Mouse (Mus musculus) T-helper 17 cell (primary cell): Measurements from ENCODE around the gene Mapkapk3.

Experiments used
- in situ Hi-C, 2 experiments: fragments of 300-600 bp; cut with MboI, MseI; formaldehyde crosslinking; loops; 1 replicate in 1 of 2; 2 replicates in 1 of 2; pipeline ENCODE4 v1.15.1; 2025; ENCODE audit warnings: high pct_unique_total_duplicates in 2 of 2

Gene Mapkapk3

DNA sequence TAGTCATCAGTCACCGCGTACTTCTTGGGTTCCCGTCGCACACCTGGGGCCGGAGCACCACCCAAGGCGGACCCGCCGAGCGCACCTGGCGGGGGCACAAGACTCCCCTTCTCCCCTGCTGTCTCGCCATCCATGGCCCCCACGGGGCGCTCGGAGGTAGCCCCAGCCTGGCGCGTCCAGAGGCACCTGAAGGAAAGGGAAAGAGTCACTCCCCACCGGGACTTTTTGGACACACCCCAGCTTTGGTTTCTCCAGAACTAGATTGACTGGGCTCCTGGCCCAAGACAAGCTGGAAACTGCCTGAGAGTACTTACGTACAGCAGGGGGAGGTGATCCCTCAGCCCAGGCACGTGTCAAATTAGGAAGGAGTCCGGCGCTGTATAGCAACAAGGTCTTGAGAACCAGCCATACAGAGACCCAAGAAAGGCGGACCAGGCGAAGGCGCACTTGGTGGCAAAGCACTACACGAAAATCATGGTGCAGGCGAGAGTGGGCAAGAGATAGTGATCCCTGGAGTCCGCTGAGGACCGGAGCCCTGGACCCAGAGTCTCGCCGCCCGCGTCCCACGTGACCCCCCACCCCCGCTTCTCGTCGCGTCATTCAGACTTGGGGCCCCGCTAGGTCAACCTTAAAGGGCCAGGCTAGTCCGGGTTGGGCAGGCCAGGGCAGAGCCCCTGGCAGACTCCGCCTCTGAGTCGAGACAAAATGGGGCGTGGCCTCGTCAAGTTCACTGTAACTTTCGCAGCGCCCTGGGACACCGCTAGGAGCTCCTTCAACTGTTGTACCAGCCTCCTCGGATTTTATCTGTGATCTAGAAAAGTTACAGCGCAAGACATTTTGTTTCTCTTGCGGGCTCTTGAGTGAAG lies at the start of gene Mapkapk3:
TSS of gene Mapkapk3 (minus strand) at position 667 of the 866 bp plus-strand sequence.
- in situ Hi-C loops, result loop anchor here (5.0 to 10.0 kb wide), 4 partner anchors 42 to 397 kb away; partner anchors contain the start of gene Manf (in 1 of the 2)

DNA sequence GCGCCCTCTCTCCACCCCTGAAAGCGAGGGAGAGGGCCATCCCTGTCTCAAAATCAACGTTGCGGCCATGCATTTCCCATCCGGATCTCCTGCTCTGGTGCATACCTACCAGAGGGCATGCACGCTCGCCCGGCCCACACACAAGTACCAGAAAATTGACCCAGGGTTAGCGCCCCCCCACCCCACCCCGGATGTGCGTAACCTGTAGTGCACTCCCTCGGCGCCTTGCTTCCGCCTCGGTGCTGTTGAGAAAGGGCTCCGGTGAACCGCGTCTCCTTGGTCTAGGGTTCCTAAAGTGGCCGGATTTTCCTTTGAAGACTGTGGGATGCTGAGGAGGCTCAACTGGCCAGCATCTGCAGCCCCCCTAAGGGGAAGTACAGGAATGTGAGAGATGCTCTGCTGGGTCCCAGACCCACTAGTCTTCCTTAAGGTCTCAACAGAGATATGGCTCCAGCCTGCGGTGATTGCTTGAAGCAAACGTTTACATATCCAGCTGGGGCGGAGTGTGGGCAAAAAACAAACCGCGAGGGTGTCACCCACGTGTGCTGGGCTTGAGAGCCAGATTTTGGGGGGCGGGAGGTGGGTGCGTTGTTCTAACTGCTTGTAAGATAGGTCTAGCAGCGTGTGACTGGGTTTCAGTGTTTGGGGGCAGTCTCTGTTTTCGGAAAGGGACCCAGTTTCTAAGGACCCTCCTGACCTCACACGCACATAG lies 48.7 kb upstream of the Mapkapk3 start, which contains the start of gene Hemk1:
TSS of gene Hemk1 (minus strand) at position 179 of the 712 bp plus-strand sequence.
- in situ Hi-C loops, result no loop called here

DNA sequence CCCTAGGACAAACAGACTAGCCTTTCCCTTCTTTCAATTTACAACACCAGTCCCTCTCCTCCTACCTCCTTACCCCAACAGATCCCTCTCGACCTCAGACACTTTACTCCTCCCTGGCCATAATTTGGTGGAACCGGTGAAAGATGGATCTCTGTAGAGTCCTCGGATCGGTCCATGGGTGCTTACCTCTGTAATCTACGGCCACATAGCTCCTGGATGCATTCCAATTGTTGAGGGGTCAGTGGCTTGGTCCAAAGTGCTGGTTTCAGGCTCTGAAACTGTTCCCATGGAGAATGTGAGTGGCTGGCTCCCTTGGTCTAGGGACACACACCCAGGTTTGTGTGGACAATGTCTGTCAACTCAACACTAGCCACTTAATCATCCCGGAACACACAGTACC lies 46.7 kb upstream of the Mapkapk3 start:
- in situ Hi-C loops, result no loop called here

DNA sequence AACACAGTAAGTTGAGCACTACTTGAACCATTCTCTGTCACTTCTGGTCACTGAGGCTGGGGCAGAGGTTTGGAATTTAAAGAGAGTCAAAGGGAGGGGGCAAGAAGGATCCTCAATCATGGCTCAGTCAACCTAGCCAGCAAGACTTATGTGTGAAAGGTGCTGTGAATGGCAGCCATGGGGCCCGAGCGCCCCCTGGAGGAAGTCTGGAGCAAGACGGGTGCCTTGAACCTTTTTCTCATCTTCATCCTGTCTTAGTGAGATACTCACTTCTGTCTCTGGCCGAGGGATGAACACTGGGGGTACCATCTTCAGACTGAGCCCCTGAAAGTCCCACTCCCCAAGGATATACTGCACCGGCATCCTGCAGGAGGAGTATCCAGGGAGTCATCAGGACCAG lies 46.2 kb upstream of the Mapkapk3 start:
- in situ Hi-C loops, result no loop called here

DNA sequence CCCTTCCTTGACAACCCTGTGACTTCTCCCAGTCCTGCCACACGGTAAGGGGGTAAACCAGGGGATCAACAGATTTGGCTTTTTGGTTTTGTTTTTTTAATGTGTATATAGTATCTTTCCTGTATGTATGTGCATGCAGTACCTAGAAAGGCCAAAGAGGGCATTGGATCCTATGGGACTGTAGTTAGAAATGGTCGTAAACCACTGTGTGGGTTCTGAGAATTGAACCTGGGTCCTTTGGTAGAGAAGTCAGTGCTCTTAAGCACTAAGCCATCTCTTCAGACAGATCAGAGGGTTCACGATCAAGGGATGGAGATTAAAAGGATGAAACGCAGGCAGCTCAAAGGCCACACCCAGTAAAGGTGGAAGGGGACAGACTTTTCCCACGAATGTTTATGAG lies 45.4 kb upstream of the Mapkapk3 start:
- in situ Hi-C loops, result no loop called here

DNA sequence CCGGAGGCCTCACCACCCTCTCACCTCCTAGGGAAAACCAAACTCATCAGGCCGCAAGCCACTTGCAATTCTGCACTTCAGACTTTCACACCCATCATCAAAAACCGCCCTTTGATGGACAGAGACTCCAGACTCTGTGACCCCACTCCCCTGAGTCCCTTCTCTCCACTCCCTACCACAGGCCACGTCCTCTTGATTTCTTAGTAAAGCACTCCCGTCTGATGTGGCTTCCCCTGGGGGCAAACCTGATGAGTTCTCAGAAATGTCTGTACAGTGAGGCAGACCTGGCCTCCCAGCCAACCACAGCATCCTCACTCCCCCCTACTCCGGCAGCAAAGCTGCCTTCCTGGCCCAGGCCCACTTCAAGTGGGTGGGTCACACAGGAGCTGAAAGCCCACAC lies 44.7 kb upstream of the Mapkapk3 start:
- in situ Hi-C loops, result loop anchor here (5.0 kb wide), 1 partner anchor 37 kb away; the partner anchor contains the start of gene Cish (in 2 of the 2)

DNA sequence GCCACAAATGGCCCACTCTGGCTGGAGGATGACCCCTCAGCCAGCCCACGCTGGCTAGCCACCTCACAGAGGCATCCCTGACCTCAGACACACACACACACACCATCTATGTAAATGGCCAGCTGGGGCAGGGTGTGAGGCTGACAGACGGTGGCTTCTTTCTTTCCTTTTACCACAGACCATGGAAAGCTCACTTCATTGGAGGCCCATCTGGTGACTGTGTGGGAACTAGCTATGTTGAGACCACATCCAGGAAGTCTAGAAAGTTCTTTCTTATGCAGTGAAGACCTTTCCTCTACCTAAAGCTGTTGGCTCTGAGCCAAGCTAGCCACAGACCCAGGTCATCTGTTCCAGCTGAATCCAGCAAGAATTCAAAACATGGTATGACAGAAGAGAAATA lies 44.0 kb upstream of the Mapkapk3 start:
- in situ Hi-C loops, result loop anchor here (5.0 kb wide), 1 partner anchor 36 kb away; the partner anchor contains the start of gene Cish (in 2 of the 2)

DNA sequence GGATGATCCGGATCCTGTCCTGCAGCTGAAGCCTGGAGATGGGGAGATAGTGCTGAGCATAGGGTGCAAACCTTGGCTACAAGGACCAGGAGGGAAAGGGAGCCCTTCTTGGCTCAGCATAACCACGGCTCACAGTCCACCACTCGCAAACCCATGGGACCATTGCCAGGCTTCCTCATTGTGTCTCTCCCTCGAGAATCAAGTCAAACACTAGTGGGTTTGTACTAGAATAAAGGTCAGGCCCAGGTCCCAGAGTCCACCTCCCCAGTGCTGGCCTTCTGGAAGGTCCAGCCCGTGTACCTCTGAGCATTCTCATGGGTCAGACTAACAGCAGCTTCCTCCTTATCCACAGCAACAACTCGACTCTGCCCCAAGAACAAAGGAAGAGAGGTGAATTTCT lies 41.1 kb upstream of the Mapkapk3 start:
- in situ Hi-C loops, result loop anchor here (5.0 kb wide), 1 partner anchor 33 kb away; the partner anchor contains the start of gene Cish (in 2 of the 2)

DNA sequence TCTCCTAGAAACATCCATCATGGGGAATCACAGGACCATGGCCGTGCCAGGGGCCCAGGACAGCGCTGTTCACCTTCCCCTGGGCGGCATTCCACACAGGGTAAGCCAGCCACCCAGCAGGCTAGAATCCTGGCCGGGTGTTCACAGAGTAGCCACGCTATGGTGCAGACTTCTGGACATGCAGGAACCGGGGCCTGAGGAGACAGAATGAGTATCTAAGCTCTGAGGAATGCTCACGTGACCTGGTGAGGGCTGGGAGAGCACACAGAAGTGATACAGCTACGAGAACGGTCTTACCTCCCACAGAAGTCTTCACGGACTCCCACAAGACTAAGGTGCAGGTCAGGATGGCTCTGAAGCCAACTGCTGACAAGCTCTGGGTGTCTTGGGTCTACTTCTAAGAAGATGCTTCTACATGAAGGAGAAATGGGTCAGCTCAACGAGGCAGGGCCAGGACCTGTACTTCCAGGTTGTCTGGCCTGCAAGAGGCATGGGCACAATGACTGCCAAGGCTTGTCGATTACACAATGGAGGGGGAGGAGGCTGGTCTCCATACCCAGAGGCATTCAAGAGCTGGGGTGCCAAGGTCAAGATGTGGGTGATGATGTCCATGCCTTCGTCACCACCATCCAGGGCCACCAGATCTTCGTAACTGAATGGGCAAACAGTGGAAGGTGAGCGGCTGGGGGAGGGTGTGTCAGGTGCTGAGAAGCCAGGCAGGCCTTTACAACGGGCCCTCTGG lies 38.4 kb upstream of the Mapkapk3 start:
- in situ Hi-C loops, result no loop called here

DNA sequence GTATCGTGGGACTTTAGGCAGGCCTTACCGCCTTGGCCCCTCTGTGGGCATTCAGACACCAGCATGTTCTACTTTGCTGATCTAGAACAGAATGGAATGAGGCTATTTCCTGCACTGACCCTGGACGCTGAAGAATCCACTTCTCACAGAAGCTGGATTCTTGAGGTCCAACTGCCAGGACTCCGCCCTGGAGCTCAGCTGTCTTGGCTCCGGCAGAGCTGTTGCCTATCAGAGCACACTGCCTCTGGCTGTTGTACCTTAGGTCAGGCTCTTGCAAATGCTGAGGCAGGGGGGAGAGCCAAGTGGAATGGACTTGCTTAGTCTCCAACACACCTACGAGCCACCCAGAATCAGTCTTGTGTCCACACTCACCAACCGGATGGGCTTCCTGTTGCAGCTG lies 36.2 kb upstream of the Mapkapk3 start:
- in situ Hi-C loops, result no loop called here

DNA sequence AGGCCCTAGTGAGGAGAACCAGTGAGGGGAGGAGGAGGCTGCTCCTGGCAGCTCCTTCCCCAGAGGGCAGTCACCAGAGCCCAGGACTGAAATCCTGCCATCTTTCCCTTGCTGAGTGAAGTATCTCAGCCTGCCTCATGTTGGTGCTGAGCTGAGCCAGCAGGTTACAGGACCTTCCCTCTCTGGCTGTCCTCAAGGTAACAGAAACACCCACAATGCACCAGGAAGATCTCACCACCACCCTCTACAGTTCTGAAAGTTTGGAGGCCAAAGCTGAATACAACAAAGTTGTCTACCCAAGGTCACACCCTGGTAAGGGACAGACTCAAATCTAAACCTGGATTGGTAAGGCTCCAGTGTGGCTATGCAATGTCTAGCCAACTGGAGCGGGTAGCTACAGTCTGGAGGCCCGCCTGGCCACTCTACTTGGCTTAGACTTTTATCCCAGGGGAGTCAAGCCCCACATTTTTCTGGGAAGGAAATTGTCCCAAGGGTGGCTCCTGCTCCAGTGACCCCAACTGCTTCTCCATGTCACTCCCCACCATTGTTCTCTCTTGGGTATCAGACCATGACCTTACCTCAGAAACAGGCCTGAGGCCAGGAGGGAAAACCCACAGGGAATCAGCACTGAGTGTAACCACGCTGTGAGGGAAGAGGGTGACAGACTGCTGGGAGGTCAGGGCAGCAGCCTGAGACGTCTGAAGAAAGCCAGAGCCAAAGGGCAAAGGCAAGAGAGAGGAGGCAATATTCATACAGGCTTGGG lies 35.3 kb upstream of the Mapkapk3 start:
- in situ Hi-C loops, result no loop called here

DNA sequence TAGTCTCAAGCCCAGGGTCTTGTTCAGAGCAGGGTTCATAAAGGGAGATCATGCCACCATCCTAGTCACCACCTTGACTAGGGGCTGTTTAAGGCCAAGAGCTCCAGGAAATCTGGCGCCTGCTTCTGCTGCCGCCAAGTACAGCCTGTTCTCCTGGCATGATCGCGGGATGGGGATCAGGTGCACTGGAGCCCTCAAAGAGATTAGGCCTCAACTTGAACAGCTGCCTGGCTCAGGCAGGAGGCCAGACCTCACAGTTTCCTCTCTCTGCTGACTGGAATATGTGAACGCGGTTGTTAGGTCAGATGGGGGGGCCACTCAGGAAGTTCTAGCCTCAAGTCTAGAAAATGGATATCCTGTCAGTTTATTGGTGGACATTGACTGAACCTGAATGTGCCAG lies 33.9 kb upstream of the Mapkapk3 start:
- in situ Hi-C loops, result no loop called here

DNA sequence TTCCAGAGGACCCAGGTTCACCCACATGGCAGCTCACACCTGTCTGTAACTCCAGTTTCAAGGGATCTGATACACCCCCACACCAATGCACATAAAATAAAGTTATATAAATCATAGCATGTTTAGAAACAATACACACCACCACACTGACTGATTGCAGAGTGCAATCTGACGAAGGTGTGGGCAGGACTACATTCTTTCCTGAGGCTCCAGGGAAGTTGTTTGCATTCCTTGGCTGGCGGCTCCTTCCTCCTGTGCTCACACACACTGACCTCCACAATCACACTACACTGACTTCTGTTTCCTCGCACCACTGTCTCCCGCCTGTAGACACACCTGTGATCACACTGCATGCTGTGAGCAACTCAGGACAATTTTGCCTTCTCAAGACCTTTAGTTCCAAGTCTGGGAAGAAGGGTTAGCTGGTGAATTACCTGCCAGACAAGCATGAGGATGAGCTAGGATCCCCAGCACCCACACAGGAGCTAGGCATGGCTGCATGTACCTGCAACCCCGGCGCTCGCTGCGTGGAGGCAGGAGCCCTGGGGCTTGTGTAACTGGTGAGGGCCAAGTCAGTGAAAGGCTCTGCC lies 32.9 kb upstream of the Mapkapk3 start:
- in situ Hi-C loops, result no loop called here

DNA sequence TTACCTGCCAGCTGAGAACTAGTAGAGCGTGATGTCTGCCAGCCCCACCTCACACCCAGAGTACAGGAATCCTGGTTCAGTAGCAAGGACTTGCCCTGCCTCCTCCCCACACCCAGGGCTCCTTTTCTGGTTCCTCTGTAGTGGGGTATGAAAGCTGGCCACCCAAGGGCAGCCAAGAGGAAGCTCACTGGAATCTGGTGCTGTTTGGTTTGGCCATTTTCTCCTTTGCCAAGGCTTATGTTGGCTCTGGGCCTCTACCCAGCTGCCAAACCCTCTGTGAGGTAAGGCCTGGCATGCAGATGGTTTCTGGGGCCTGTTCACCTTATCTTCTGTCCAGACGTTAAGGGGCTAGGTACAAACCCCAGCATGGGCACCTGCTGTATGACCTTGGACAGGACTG lies 26.1 kb upstream of the Mapkapk3 start:
- in situ Hi-C loops, result no loop called here

DNA sequence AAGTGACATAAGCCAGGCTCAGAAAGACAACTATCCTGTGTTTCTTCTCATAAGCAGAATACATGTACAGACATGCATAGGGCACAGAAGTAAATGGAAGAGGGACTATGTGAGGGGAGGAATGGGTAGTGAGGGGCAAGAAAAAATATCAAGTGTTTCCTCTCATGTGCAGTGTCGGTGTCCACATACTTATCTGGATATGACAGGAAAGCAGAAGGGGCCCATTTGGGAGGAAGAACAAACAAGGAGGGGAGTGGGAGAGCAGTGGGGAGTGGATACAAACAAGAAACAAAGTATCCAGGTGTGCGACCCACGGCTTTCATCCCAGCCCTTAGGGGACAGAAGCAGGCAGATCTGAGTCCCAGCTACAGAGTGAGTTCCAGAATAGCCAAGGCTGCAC lies 24.2 kb upstream of the Mapkapk3 start:
- in situ Hi-C loops, result no loop called here

DNA sequence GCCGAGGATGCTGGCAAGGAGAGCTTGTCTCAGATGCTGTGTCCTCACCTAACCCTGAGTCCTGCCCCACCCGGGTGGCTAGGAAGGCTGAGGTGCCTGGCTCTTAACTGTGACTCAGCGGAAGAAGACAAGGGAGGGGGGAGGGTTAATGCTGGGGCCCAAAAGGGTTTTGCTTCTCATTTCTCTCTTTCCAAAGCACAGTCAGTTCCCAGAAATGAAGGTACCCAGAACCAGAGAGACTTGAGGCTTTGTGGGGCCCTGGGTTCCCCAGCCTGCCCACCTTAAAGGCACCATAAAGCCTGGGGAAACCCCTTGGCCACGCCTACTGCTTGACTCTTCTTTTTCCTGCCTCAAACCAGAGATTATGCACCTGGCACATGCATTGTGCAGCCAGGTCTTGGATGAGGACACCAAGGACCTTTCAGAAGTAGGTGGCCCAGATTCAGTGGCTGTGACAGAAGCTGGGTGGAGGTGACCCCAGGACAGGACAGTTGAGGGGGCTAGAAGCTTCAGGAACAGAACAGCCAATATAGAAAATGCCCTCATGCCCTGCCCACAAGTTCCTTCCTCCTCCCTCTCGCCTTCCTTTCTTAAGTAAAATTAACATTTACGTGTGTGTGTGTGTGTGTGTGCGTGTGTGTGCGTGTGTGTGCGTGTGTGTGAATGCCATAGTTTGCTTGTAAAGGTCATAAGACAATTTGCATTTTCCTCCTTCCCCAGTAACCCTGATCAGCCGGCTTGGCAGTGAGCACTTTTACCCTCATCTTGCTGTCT lies 23.3 kb upstream of the Mapkapk3 start:
- in situ Hi-C loops, result no loop called here

DNA sequence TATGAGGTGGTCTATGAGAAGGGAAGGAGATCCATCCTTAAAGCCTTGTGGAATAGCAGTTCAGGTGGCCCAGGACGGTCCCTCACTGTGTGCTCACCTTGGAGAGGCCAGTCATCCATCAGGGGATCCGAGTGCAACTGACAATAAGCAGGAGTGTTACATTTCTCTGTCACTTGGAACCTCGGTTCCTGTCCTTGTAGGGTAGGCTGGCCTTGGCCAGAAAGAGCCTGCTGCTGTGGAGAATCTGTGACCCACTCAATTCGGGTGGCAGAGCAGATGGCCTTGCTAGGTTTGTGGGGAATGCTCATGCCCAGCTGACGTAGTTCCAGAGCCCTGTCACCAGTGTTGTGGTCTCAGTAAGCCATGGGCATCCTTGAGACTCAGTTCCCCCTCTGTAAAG lies 19.9 kb upstream of the Mapkapk3 start:
- in situ Hi-C loops, result loop anchor here in 1 of 2 experiments (10.0 kb wide), 1 partner anchor 1745 kb away; the partner anchor contains the start of gene Trex1

DNA sequence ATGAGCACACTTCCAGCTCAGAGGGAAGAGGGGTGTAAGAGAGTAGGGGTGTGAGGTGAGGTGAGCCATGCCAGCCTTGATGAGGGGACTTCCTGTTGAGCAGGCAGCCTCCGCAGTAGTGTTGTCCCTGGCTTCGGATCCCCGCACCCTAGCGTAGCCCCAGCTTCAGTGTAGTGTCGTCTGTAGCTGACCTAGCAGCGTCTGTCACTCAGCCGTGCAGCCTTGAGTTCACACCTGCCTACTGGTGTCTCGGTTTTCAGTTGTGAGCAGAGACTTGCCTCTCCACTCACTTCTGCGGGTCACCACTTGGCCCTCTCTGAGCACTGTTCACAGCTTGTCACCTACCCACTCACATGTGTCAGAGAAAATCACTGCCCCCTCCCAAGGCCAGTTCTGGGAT lies 19.5 kb upstream of the Mapkapk3 start:
- in situ Hi-C loops, result loop anchor here in 1 of 2 experiments (10.0 kb wide), 1 partner anchor 1746 kb away; the partner anchor contains the start of gene Trex1

DNA sequence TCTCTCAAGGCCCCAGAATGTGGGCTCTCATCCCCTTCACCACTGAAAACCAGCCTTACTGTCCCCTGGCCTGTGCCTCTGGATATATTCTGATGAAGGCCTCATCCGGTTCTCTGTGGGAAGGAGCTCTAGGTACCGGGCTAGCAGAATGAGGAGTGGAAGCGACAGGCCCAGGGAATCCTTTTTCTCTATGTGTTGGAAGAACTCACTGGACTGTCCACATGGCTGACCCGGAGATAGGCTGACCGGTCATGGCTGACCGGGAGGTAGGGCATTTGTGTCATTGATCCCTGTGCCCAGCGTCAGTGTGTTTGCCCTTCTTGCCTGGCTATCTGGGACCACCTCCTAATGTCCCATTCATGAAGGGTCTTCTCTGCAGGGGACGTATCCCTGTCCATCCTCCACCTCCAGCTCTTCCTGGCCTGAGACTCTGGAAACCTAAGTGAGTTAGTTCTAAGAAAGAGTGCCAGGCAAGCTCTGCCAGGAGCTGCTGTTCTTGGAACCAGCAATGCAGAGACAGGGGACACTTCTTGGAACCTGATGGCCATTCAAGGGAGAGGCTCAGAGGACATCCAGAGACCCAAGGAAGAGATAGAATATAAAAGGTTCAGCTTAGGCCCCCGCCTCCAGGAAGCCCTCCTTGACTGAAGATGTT lies 18.8 kb upstream of the Mapkapk3 start:
- in situ Hi-C loops, result loop anchor here in 1 of 2 experiments (10.0 kb wide), 1 partner anchor 1746 kb away; the partner anchor contains the start of gene Trex1
